Mouse (Mus musculus) liver, embryonic 16.5 days (tissue): ENCODE measurements around the gene Eya4. TPM values are rescaled to one million over a fixed set of nuclear protein-coding genes. Genes with fewer than 3 reads are reported as not detected.

ENCODE experiments used
- ATAC-seq: fragments of 200-750 bp; cut with Nextera tagmentation; 2 replicates; pipeline ENCODE4 v1.8.0; 2017; ENCODE audit warnings: low read depth, mild to moderate bottlenecking, moderate number of reproducible peaks, moderate library complexity
- H3K27ac ChIP-seq: fragments of 300-500 bp; sonication (generic); 2 replicates; pipeline ENCODE4 v1.5.1; 2014; ENCODE audit warnings: mild to moderate bottlenecking, low read length
- H3K27me3 ChIP-seq: fragments of 300-500 bp; sonication (generic); 2 replicates; pipeline ENCODE4 v1.6.1; 2014; ENCODE audit warnings: low read depth, low read length, mixed read lengths; ENCODE audit not compliant: control insufficient read depth, insufficient read depth
- H3K36me3 ChIP-seq: fragments of 300-500 bp; sonication (generic); 2 replicates; pipeline ENCODE4 v1.6.1; 2014; ENCODE audit warnings: mild to moderate bottlenecking; ENCODE audit not compliant: control insufficient read depth, insufficient read depth
- H3K4me1 ChIP-seq: fragments of 300-500 bp; sonication (generic); 2 replicates; pipeline ENCODE4 v1.6.1; 2014; ENCODE audit warnings: low read depth, low read length, mixed read lengths; ENCODE audit not compliant: control insufficient read depth
- H3K4me2 ChIP-seq: fragments of 300-500 bp; sonication (generic); 2 replicates; pipeline ENCODE4 v1.6.1; 2014; ENCODE audit warnings: low read depth, low read length, mixed read lengths
- H3K4me3 ChIP-seq: fragments of 300-500 bp; sonication (generic); 2 replicates; pipeline ENCODE4 v1.5.1; 2014; ENCODE audit warnings: low read depth, mild to moderate bottlenecking, low read length
- H3K9ac ChIP-seq: fragments of 300-500 bp; sonication (generic); 2 replicates; pipeline ENCODE4 v1.6.1; 2014; ENCODE audit warnings: low read depth, low read length
- H3K9me3 ChIP-seq: fragments of 300-500 bp; sonication (generic); replicated peaks from 2 replicates; pipeline ENCODE4 v1.6.1; 2016; ENCODE audit warnings: low read length; ENCODE audit not compliant: control insufficient read depth
- WGBS: fragments of 180-500 bp; shearing (Covaris S2); extraction: QIAGEN DNeasy Blood & Tissue Kit; methylation state at CpG from one replicate; pipeline ENCODE4 v1.1.7; 2014; ENCODE audit not compliant: insufficient replicate concordance; 5-methylcytosine and 5-hydroxymethylcytosine counted together
- polyA plus RNA-seq: library from polyadenylated mRNA; unstranded; fragments of >200 nt; fragmentation: Nextera tagmentation; extraction: Ambion mirVana; gene quantifications from 2 replicates; pipeline ENCODE4 v1.2.1, GENCODE M21; 2015

The Eya4 gene
- polyA plus RNA-seq, 1 experiment from 2014 or later = 0.11 TPM

- no peak for ATAC-seq
- WGBS = 45% methylated on average over 2 of the region's 2 CpGs
Observed at GRCm38 (mm10) chr10:23073431-23073830, 277.2 kb downstream of the Eya4 start.

GRCm38 (mm10) chr10:23063637-23064036 is 286.9 kb downstream of the Eya4 start:
- Histone ChIP-seq H3K4me1 (no peaks in the 10 kb centered on the region), H3K27me3 (no peaks in the 10 kb centered on the region), H3K4me2 (no peak overlapping the region), H3K36me3 (no peaks in the 10 kb centered on the region), H3K9me3 (no peaks in the 10 kb centered on the region), H3K27ac (no peak overlapping the region), H3K9ac (no peak overlapping the region), H3K4me3 (no peak overlapping the region)
- ATAC-seq = no peak
- 51% methylated on average over 6 of the region's 6 CpGs for WGBS

More at GRCm38 (mm10) chr10:23073431-23073830, 277.2 kb downstream of the Eya4 start:
- Histone ChIP-seq H3K9ac (no peak overlapping the region), H3K36me3 (no peaks in the 10 kb centered on the region), H3K4me1 (no peaks in the 10 kb centered on the region), H3K4me2 (no peak overlapping the region), H3K27ac (no peak overlapping the region), H3K27me3 (no peaks in the 10 kb centered on the region), H3K4me3 (no peak overlapping the region), H3K9me3 (no peaks in the 10 kb centered on the region)

GRCm38 (mm10) chr10:23062719-23063118 is 287.9 kb downstream of the Eya4 start:
- 62% methylated on average over 5 of the region's 5 CpGs for WGBS
- no peak for ATAC-seq

GRCm38 (mm10) chr10:23060694-23061060 is 289.9 kb downstream of the Eya4 start:
- H3K9me3 ChIP-seq = no peaks in the 10 kb centered on the region
- H3K27ac ChIP-seq = no peak overlapping the region
- WGBS = 56% methylated on average over 3 of the region's 3 CpGs

More at GRCm38 (mm10) chr10:23062719-23063118, 287.9 kb downstream of the Eya4 start:
- Histone ChIP-seq H3K27ac (no peak overlapping the region), H3K9me3 (no peaks in the 10 kb centered on the region), H3K4me1 (no peaks in the 10 kb centered on the region), H3K4me3 (no peak overlapping the region), H3K4me2 (no peak overlapping the region), H3K9ac (no peak overlapping the region), H3K36me3 (no peaks in the 10 kb centered on the region), H3K27me3 (no peaks in the 10 kb centered on the region)

GRCm38 (mm10) chr10:23060041-23060693 is 290.4 kb downstream of the Eya4 start:
- H3K9ac ChIP-seq = no peak overlapping the region
- no peaks in the 10 kb centered on the region for H3K9me3 ChIP-seq
- no peak overlapping the region for H3K27ac ChIP-seq
- no peak for ATAC-seq
- no peak overlapping the region for H3K4me3 ChIP-seq
- H3K36me3 ChIP-seq = no peaks in the 10 kb centered on the region
- no peaks in the 10 kb centered on the region for H3K27me3 ChIP-seq
- WGBS = 64% methylated on average over 5 of the region's 5 CpGs
- H3K4me2 ChIP-seq = no peak overlapping the region
- no peaks in the 10 kb centered on the region for H3K4me1 ChIP-seq

More at GRCm38 (mm10) chr10:23060694-23061060, 289.9 kb downstream of the Eya4 start:
- Histone ChIP-seq H3K27me3 (no peaks in the 10 kb centered on the region), H3K9ac (no peak overlapping the region), H3K36me3 (no peaks in the 10 kb centered on the region), H3K4me2 (no peak overlapping the region), H3K4me3 (no peak overlapping the region), H3K4me1 (no peaks in the 10 kb centered on the region)
- ATAC-seq = no peak

GRCm38 (mm10) chr10:23053379-23053915 is 297.1 kb downstream of the Eya4 start:
- no peak for ATAC-seq
- H3K9me3 ChIP-seq = no peaks in the 10 kb centered on the region
- WGBS = 63% methylated on average over 8 of the region's 8 CpGs
- no peaks in the 10 kb centered on the region for H3K4me1 ChIP-seq
- H3K9ac ChIP-seq = no peak overlapping the region
- no peaks in the 10 kb centered on the region for H3K27me3 ChIP-seq
- H3K4me2 ChIP-seq = no peak overlapping the region
- H3K36me3 ChIP-seq = no peaks in the 10 kb centered on the region
- H3K4me3 ChIP-seq = no peak overlapping the region
- H3K27ac ChIP-seq = no peak overlapping the region
